Mouse (Mus musculus): Measurements from ENCODE around the gene Slc7a8. TPM values are rescaled to one million over a fixed set of nuclear protein-coding genes. Genes with fewer than 3 reads are reported as not detected.

Slc7a8 gene
- polyA plus RNA-seq, 1 experiment = 4.5 TPM

GRCm38 (mm10) chr14:54754602-54755018 lies 27.1 kb downstream of the Slc7a8 start:
- Histone ChIP-seq H3K27ac (ENCODE audit: control insufficient read depth, insufficient read depth, low read depth, low read length, poor library complexity) (peak overlapping the region; percentile 44), H3K4me3 (replicated peaks; ENCODE audit: control insufficient read depth, low read depth, low read length) (no peak overlapping the region), H3K4me1 (ENCODE audit: control insufficient read depth, insufficient read depth, low read length) (peaks cover 4% of the 10 kb centered on the region; the same call in 1 of the 2 replicates)
- TF ChIP-seq POLR2A (IDR thresholded peaks at IDR 0.05; ENCODE audit: borderline replicate concordance, control insufficient read depth, low read depth, low read length) (no peak), CTCF (IDR thresholded peaks at IDR 0.05; ENCODE audit: control insufficient read depth, insufficient read depth, low read length) (no peak)
- WGBS = 16% methylated on average over 6 of the region's 6 CpGs

DNA sequence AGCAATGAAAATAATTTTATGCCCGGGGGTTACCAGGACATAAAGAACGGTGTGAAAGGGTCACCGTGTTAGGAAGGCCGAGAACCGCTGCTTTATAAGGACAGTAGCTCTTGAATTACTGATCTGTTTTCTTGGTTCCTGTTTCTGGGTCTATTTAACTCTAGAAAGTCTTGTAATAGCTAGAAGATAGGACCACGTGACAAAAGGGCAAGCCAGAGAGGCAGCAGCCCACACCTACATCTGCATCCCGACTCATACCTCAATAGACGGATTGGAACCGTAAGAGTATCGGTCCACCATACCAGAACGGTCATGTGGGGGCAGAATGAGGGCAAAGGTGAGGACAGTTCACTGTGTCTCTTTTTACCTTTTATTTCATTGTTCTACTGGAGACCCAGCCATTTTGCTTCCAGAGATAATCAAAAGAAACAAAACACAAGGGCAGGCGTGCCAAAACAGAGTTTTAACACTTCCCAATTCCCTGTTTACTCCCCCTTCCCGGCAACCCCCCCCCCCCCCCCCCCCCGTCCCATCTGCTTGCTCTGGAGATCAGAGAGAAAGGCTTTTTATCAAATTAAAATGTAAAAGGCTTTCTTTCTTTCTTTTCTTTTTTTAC lies 27.7 kb downstream of the Slc7a8 start:
- no peak for TF ChIP-seq POLR2A (IDR thresholded peaks at IDR 0.05; ENCODE audit: borderline replicate concordance, control insufficient read depth, low read depth, low read length)
- TF ChIP-seq CTCF (IDR thresholded peaks at IDR 0.05; ENCODE audit: control insufficient read depth, insufficient read depth, low read length) = no peak
- H3K4me1 ChIP-seq (ENCODE audit: control insufficient read depth, insufficient read depth, low read length) = peaks cover 4% of the 10 kb centered on the region; the same call in 1 of the 2 replicates
- no peak overlapping the region for H3K27ac ChIP-seq (ENCODE audit: control insufficient read depth, insufficient read depth, low read depth, low read length, poor library complexity)
- WGBS = 50% methylated on average over 14 of the region's 14 CpGs
- no peak overlapping the region for H3K4me3 ChIP-seq (replicated peaks; ENCODE audit: control insufficient read depth, low read depth, low read length)

- peaks cover 4% of the 10 kb centered on the region; the same call in 1 of the 2 replicates for H3K4me1 ChIP-seq (ENCODE audit: control insufficient read depth, insufficient read depth, low read length)
- no peak overlapping the region for H3K27ac ChIP-seq (ENCODE audit: control insufficient read depth, insufficient read depth, low read depth, low read length, poor library complexity)
- TF ChIP-seq CTCF (IDR thresholded peaks at IDR 0.05; ENCODE audit: control insufficient read depth, insufficient read depth, low read length) = no peak
- TF ChIP-seq POLR2A (IDR thresholded peaks at IDR 0.05; ENCODE audit: borderline replicate concordance, control insufficient read depth, low read depth, low read length) = no peak
- H3K4me3 ChIP-seq (replicated peaks; ENCODE audit: control insufficient read depth, low read depth, low read length) = no peak overlapping the region
- WGBS = 77% methylated on average over 6 of the region's 6 CpGs
Observed at GRCm38 (mm10) chr14:54752938-54753337, 28.8 kb downstream of the Slc7a8 start.

- WGBS = 83% methylated on average over 1 of the region's 1 CpGs
- Histone ChIP-seq H3K27ac (ENCODE audit: control insufficient read depth, insufficient read depth, low read depth, low read length, poor library complexity) (no peak overlapping the region), H3K4me1 (ENCODE audit: control insufficient read depth, insufficient read depth, low read length) (peaks cover 4% of the 10 kb centered on the region; the same call in 1 of the 2 replicates), H3K4me3 (replicated peaks; ENCODE audit: control insufficient read depth, low read depth, low read length) (no peak overlapping the region)
- TF ChIP-seq POLR2A (IDR thresholded peaks at IDR 0.05; ENCODE audit: borderline replicate concordance, control insufficient read depth, low read depth, low read length) = no peak
- no peak for TF ChIP-seq CTCF (IDR thresholded peaks at IDR 0.05; ENCODE audit: control insufficient read depth, insufficient read depth, low read length)
Observed at GRCm38 (mm10) chr14:54751768-54752167, 30.0 kb downstream of the Slc7a8 start.

DNA sequence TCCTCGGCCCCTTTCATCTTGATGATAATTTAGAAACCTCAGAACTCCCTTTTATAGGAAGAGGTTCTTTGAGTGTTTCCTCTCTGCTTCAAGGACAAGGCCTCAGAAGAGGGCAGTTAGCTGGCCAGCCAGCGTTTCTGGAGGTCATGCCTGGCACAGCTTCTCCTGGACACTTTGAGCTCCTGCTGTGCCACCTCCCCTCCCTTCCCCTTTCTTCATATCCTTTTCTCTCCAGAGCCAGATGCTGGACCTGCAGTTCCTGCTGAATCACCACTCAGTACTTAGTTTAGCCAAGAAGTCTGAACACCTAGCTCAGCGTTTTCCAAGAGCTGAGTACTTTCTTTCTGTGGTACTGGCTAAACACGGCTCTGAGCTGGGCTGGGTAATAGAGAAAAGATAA lies 32.5 kb downstream of the Slc7a8 start:
- no peak overlapping the region for H3K27ac ChIP-seq (ENCODE audit: control insufficient read depth, insufficient read depth, low read depth, low read length, poor library complexity)
- peaks cover 3% of the 10 kb centered on the region; the same call in 1 of the 2 replicates for H3K4me1 ChIP-seq (ENCODE audit: control insufficient read depth, insufficient read depth, low read length)

GRCm38 (mm10) chr14:54747942-54748917 lies 33.5 kb downstream of the Slc7a8 start:
- H3K4me3 ChIP-seq (replicated peaks; ENCODE audit: control insufficient read depth, low read depth, low read length) = no peak overlapping the region
- no peaks in the 10 kb centered on the region; the same call in 1 of the 2 replicates for H3K4me1 ChIP-seq (ENCODE audit: control insufficient read depth, insufficient read depth, low read length)
- no peak for TF ChIP-seq CTCF (IDR thresholded peaks at IDR 0.05; ENCODE audit: control insufficient read depth, insufficient read depth, low read length)
- TF ChIP-seq POLR2A (IDR thresholded peaks at IDR 0.05; ENCODE audit: borderline replicate concordance, control insufficient read depth, low read depth, low read length) = no peak
- H3K27ac ChIP-seq (ENCODE audit: control insufficient read depth, insufficient read depth, low read depth, low read length, poor library complexity) = no peak overlapping the region; the same call in 1 of the 2 replicates
- 76% methylated on average over 16 of the region's 16 CpGs for WGBS

More for the DNA sequence above, 32.5 kb downstream of the Slc7a8 start:
- TF ChIP-seq CTCF (IDR thresholded peaks at IDR 0.05; ENCODE audit: control insufficient read depth, insufficient read depth, low read length) (no peak), POLR2A (IDR thresholded peaks at IDR 0.05; ENCODE audit: borderline replicate concordance, control insufficient read depth, low read depth, low read length) (no peak)
- H3K4me3 ChIP-seq (replicated peaks; ENCODE audit: control insufficient read depth, low read depth, low read length) = no peak overlapping the region
- WGBS = 10% methylated on average over 4 of the region's 4 CpGs

DNA sequence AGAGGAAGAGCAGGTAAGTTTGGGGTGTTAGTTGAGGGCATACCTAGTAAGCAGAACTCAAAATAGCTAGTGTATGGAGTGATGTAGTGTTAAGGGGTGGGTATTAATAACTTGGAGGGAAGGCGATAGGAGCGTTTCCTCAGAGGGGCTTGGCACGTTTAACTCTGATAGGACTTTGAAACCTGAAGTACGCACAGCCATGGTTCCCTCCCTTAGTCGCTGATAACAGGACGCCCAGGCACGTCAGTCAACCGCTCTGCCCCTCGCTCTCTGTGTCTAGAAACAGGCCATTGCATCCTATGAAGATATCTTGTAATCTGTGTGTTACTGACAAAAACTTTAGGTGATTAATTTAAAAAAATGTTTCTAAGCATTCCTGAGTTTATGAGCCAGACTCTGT lies 35.7 kb downstream of the Slc7a8 start:
- WGBS = 63% methylated on average over 9 of the region's 9 CpGs
- Histone ChIP-seq H3K4me3 (replicated peaks; ENCODE audit: control insufficient read depth, low read depth, low read length) (no peak overlapping the region), H3K4me1 (ENCODE audit: control insufficient read depth, insufficient read depth, low read length) (no peaks in the 10 kb centered on the region; the same call in 1 of the 2 replicates), H3K27ac (ENCODE audit: control insufficient read depth, insufficient read depth, low read depth, low read length, poor library complexity) (no peak overlapping the region)
- no peak for TF ChIP-seq POLR2A (IDR thresholded peaks at IDR 0.05; ENCODE audit: borderline replicate concordance, control insufficient read depth, low read depth, low read length)
- TF ChIP-seq CTCF (IDR thresholded peaks at IDR 0.05; ENCODE audit: control insufficient read depth, insufficient read depth, low read length) = no peak

DNA sequence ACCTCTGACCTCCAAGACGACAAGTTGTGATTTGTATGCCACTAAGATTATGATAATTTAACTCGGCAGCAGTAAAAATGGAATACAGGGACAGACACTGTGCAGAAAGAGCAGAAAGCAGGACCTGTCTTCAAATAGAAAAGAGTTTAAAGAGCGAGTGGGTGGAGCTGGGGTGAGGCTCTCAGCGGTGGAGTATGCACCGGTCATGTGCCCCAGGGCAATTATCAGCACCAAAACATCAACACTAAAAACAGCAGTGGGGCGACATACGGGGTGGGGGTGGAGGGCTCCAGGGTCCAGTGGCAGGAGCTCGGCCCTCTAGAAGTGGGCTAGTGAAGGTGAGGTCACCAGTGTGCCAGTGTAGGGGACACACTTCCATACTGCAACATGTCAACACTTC lies 37.3 kb downstream of the Slc7a8 start:
- H3K4me3 ChIP-seq (replicated peaks; ENCODE audit: control insufficient read depth, low read depth, low read length) = no peak overlapping the region
- 71% methylated on average over 8 of the region's 8 CpGs for WGBS
- no peak overlapping the region for H3K27ac ChIP-seq (ENCODE audit: control insufficient read depth, insufficient read depth, low read depth, low read length, poor library complexity)
- no peaks in the 10 kb centered on the region; the same call in 1 of the 2 replicates for H3K4me1 ChIP-seq (ENCODE audit: control insufficient read depth, insufficient read depth, low read length)
- no peak for TF ChIP-seq POLR2A (IDR thresholded peaks at IDR 0.05; ENCODE audit: borderline replicate concordance, control insufficient read depth, low read depth, low read length)
- no peak for TF ChIP-seq CTCF (IDR thresholded peaks at IDR 0.05; ENCODE audit: control insufficient read depth, insufficient read depth, low read length)

Measured in bone marrow, adult 2 months (tissue).